Mouse (Mus musculus) megakaryocyte, embryonic 14.5 days (primary cell): ENCODE data around the gene Mthfs.

Experiments used
- FLI1 ChIP-seq: IDR thresholded peaks from 2 replicates; pipeline ENCODE4 v1.6.1; 2012; ENCODE audit warnings: low read length, inconsistent platforms, mixed read lengths
- GATA1 ChIP-seq: IDR thresholded peaks from 3 replicates; pipeline ENCODE4 v1.6.1; 2012; ENCODE audit warnings: mixed read lengths, low read length, inconsistent platforms, borderline replicate concordance

- no peak for TF ChIP-seq GATA1
- no peak for TF ChIP-seq FLI1
Measured at GRCm38 (mm10) chr9:89228122-89228521, 17.6 kb downstream of the Mthfs start.
